Mouse (Mus musculus) CH12.LX (cell line): ENCODE data around the gene Uba52. TPM values are rescaled to one million over a fixed set of nuclear protein-coding genes. Genes with fewer than 3 reads are reported as not detected.

Source experiments
- DNase-seq: peaks from one replicate; pipeline ENCODE4 v3.0.0-alpha.2; 2013; ENCODE audit errors: extremely low read depth
- H3K27ac ChIP-seq: 2 replicates; pipeline ENCODE4 v1.5.1; 2012; ENCODE audit warnings: low read depth, mild to moderate bottlenecking, control low read depth, moderate library complexity; ENCODE audit not compliant: insufficient read depth
- H3K27me3 ChIP-seq: replicated peaks from 2 replicates; pipeline ENCODE3; 2012; ENCODE audit warnings: inconsistent platforms
- H3K36me3 ChIP-seq, 2 experiments: replicated peaks in 1 of 2; 2 replicates each; pipeline versions ENCODE3 to v1.6.1; 2012; ENCODE audit warnings: inconsistent platforms in 1 of 2, low read length in 1 of 2, mild to moderate bottlenecking in 1 of 2, mixed read lengths in 1 of 2, moderate library complexity in 1 of 2; ENCODE audit not compliant: control insufficient read depth in 1 of 2, insufficient read depth in 1 of 2
- H3K4me1 ChIP-seq, 2 experiments: 2 replicates each; pipeline ENCODE4 v1.6.1; 2012; ENCODE audit warnings: inconsistent platforms in 1 of 2, moderate library complexity in 1 of 2; ENCODE audit not compliant: insufficient read depth in 2 of 2, control insufficient read depth in 1 of 2
- H3K4me2 ChIP-seq: 2 replicates; pipeline ENCODE4 v1.6.1; 2012; ENCODE audit warnings: low read depth, mild to moderate bottlenecking, control low read depth; ENCODE audit not compliant: poor library complexity, insufficient read depth, severe bottlenecking
- H3K4me3 ChIP-seq, 3 experiments: fragments of 150-350 bp in 1 of 3; sonication (generic) in 1 of 3; replicated peaks in 1 of 3; 2 replicates each; pipeline versions ENCODE3 to v1.5.1; 2011 to 2012; ENCODE audit warnings: low read depth in 2 of 3, low read length in 2 of 3, mild to moderate bottlenecking in 2 of 3, moderate library complexity in 2 of 3, control low read depth in 1 of 3, improper control_type of control experiment in 1 of 3, inconsistent platforms in 1 of 3, mixed read lengths in 1 of 3; ENCODE audit not compliant: poor library complexity in 1 of 3
- H3K79me2 ChIP-seq: replicated peaks from 2 replicates; pipeline ENCODE4 v1.6.1; 2012; ENCODE audit warnings: mild to moderate bottlenecking, moderate library complexity; ENCODE audit not compliant: control insufficient read depth, poor library complexity, insufficient read depth, severe bottlenecking; ENCODE audit errors: extremely low read depth
- H3K9ac ChIP-seq: 2 replicates; pipeline ENCODE4 v1.6.1; 2012; ENCODE audit warnings: low read depth, mild to moderate bottlenecking, control low read depth, moderate library complexity; ENCODE audit not compliant: insufficient read depth
- H3K9me3 ChIP-seq: replicated peaks from 2 replicates; pipeline ENCODE3; 2012; ENCODE audit warnings: low read length, inconsistent platforms, mixed read lengths
- CTCF ChIP-seq, 2 experiments: IDR thresholded peaks in 1 of 2; conservative IDR thresholded peaks in 1 of 2; 2 replicates each; pipeline ENCODE4 v1.5.1; 2011 to 2012; ENCODE audit warnings: low read depth in 2 of 2, low read length in 2 of 2, improper control_type of control experiment in 1 of 2, inconsistent platforms in 1 of 2, mild to moderate bottlenecking in 1 of 2, moderate library complexity in 1 of 2
- ETS1 ChIP-seq: conservative IDR thresholded peaks from 2 replicates; pipeline ENCODE4 v1.6.1; 2012; ENCODE audit warnings: low read depth, mild to moderate bottlenecking, inconsistent platforms, low read length, improper control_type of control experiment, moderate library complexity
- GABPA ChIP-seq: IDR thresholded peaks from 2 replicates; pipeline ENCODE4 v1.6.1; 2012; ENCODE audit warnings: low read depth, low read length, improper control_type of control experiment, inconsistent platforms; ENCODE audit not compliant: insufficient replicate concordance
- HCFC1 ChIP-seq: IDR thresholded peaks from 2 replicates; pipeline ENCODE4 v1.6.1; 2012; ENCODE audit warnings: low read depth, mild to moderate bottlenecking, inconsistent platforms, low read length, improper control_type of control experiment
- JUND ChIP-seq: conservative IDR thresholded peaks from 2 replicates; pipeline ENCODE4 v1.6.1; 2011; ENCODE audit warnings: low read depth, low read length, improper control_type of control experiment
- MAFK ChIP-seq: IDR thresholded peaks from 2 replicates; pipeline ENCODE4 v1.6.1; 2011; ENCODE audit warnings: low read length, improper control_type of control experiment; ENCODE audit not compliant: insufficient replicate concordance
- MAZ ChIP-seq: IDR thresholded peaks from 2 replicates; pipeline ENCODE4 v1.6.1; 2012; ENCODE audit warnings: low read depth, mild to moderate bottlenecking, inconsistent platforms, low read length, improper control_type of control experiment, moderate library complexity
- MEF2A ChIP-seq: IDR thresholded peaks from 2 replicates; pipeline ENCODE4 v1.6.1; 2014; ENCODE audit warnings: low read depth, mild to moderate bottlenecking, inconsistent platforms, low read length, improper control_type of control experiment, borderline replicate concordance
- NRF1 ChIP-seq: IDR thresholded peaks from 2 replicates; pipeline ENCODE4 v1.6.1; 2014; ENCODE audit warnings: low read depth, mild to moderate bottlenecking, inconsistent platforms, low read length, improper control_type of control experiment, moderate library complexity
- POLR2A ChIP-seq: IDR thresholded peaks from 2 replicates; pipeline ENCODE4 v1.6.1; 2011; ENCODE audit warnings: low read depth, mild to moderate bottlenecking, improper control_type of control experiment, low read length
- RCOR1 ChIP-seq: conservative IDR thresholded peaks from 2 replicates; pipeline ENCODE4 v1.6.1; 2012; ENCODE audit warnings: low read depth, mild to moderate bottlenecking, inconsistent platforms, low read length, improper control_type of control experiment
- USF2 ChIP-seq: conservative IDR thresholded peaks from 2 replicates; pipeline ENCODE4 v1.6.1; 2011; ENCODE audit warnings: low read depth, low read length, improper control_type of control experiment
- ZC3H11A ChIP-seq: IDR thresholded peaks from 2 replicates; pipeline ENCODE4 v1.6.1; 2012; ENCODE audit warnings: low read depth, mild to moderate bottlenecking, inconsistent platforms, low read length, improper control_type of control experiment
- ZMIZ1 ChIP-seq: IDR thresholded peaks from 2 replicates; pipeline ENCODE4 v1.6.1; 2012; ENCODE audit warnings: low read depth, mild to moderate bottlenecking, inconsistent platforms, low read length, improper control_type of control experiment
- ZNF384 ChIP-seq: IDR thresholded peaks from 2 replicates; pipeline ENCODE4 v1.6.1; 2012; ENCODE audit warnings: low read depth, low read length, improper control_type of control experiment, inconsistent platforms
- dilution Hi-C: fragments of 300-500 bp; cut with MboI; formaldehyde crosslinking; loops from 2 replicates; pipeline ENCODE4 v1.14.3; 2020; ENCODE audit warnings: low sequenced_read_pairs; ENCODE audit not compliant: extremely low pct_unique_long_range_greater_than_20kb, extremely low pct_ligation_motif_present
- in situ Hi-C: fragments of 300-500 bp; cut with MboI; formaldehyde crosslinking; loops from 3 replicates; pipeline ENCODE4 v1.14.3; 2019; ENCODE audit warnings: low sequenced_read_pairs, low pct_ligation_motif_present, low pct_unique_long_range_greater_than_20kb, mixed read lengths
- polyA plus RNA-seq: library from polyadenylated mRNA; unstranded; fragments of >175 nt; gene quantifications from 2 replicates; pipeline ENCODE4 v1.2.1, GENCODE M21; 2012; ENCODE audit warnings: low read depth; ENCODE audit not compliant: insufficient read length
- total RNA-seq, 2 experiments: library from RNA; depleted of rRNA; stranded (reverse); fragments of 300-350 nt in 1 of 2; fragments of >200 nt in 1 of 2; gene quantifications; 2 replicates each; pipeline ENCODE4 v1.2.3; 2012 to 2014

Gene Uba52
- total and polyA plus RNA-seq, 3 experiments = 1,181 to 3,341 (median 1,372) TPM

- Histone ChIP-seq H3K4me1 (peaks cover 3 to 35% of the 10 kb centered on the region in 2 experiments; a peak in 2 of 4 replicates), H3K4me3 (no peak overlapping the region), H3K27ac (no peak overlapping the region), H3K9me3 (no peaks in the 10 kb centered on the region), H3K9ac (no peak overlapping the region), H3K27me3 (no peaks in the 10 kb centered on the region), H3K4me2 (no peak overlapping the region), H3K36me3 (peaks cover 0 to 73% of the 10 kb centered on the region in 2 experiments), H3K79me2 (no peaks in the 10 kb centered on the region)
- in situ Hi-C loops (no loop called here), dilution Hi-C loops (no loop called here)
- peak; percentile 45 for DNase-seq
- TF ChIP-seq CTCF (conservative IDR thresholded peaks at IDR 0.05 in 1 of 2, IDR thresholded peaks at IDR 0.05 in 1 of 2; ENCODE audit: low read depth in 2 of 2, low read length in 2 of 2) (peak in 1 of 2 experiments; percentile 47; a peak in 2 of 4 replicates), MAZ (0 out of 2 replicates have a peak, but pooled peaks have one; percentile 49), GABPA (no peak), MAFK (no peak)
Measured at GRCm38 (mm10) chr8:70558334-70558733, 47.7 kb upstream of the Uba52 start.

- no peak overlapping the region for H3K27ac ChIP-seq
- peaks cover 3 to 33% of the 10 kb centered on the region in 2 experiments; a peak in 2 of 4 replicates for H3K4me1 ChIP-seq
- no peaks in the 10 kb centered on the region for H3K9me3 ChIP-seq
- peaks cover 0 to 65% of the 10 kb centered on the region in 2 experiments for H3K36me3 ChIP-seq
- no peak overlapping the region for H3K9ac ChIP-seq
- DNase-seq = no peak
- TF ChIP-seq GABPA (no peak), POLR2A (no peak), MEF2A (no peak), ETS1 (no peak), RCOR1 (no peak), ZMIZ1 (no peak)
- TF ChIP-seq, all 38 proteins: peak for 0
- H3K4me3 ChIP-seq = no peak overlapping the region
- no peaks in the 10 kb centered on the region for H3K27me3 ChIP-seq
- no peak overlapping the region for H3K4me2 ChIP-seq
- no peaks in the 10 kb centered on the region; the same call in 1 of the 2 replicates for H3K79me2 ChIP-seq
- dilution Hi-C loops = no loop called here
- in situ Hi-C loops = no loop called here
Measured at GRCm38 (mm10) chr8:70555079-70555747, 44.6 kb upstream of the Uba52 start.

- DNase-seq = no peak
- Histone ChIP-seq H3K27me3 (no peaks in the 10 kb centered on the region), H3K4me2 (no peak overlapping the region), H3K9me3 (no peaks in the 10 kb centered on the region), H3K4me1 (peaks cover 0 to 21% of the 10 kb centered on the region in 2 experiments; a peak in 2 of 4 replicates), H3K4me3 (no peak overlapping the region)
- in situ Hi-C loops = no loop called here
- dilution Hi-C loops = no loop called here
- TF ChIP-seq HCFC1 = no peak
- TF ChIP-seq POLR2A = no peak
- no peak for TF ChIP-seq ZC3H11A
- no peak for TF ChIP-seq JUND
- no peak for TF ChIP-seq USF2
- TF ChIP-seq MAFK = no peak
- TF ChIP-seq ZNF384 = no peak
- TF ChIP-seq NRF1 = no peak
- TF ChIP-seq, all 38 proteins: peak for 0
- peaks cover 5% of the 10 kb centered on the region; the same call in 1 of the 2 replicates for H3K79me2 ChIP-seq
- peaks cover 0 to 58% of the 10 kb centered on the region in 2 experiments for H3K36me3 ChIP-seq
- no peak overlapping the region for H3K9ac ChIP-seq
- H3K27ac ChIP-seq = no peak overlapping the region
Measured at GRCm38 (mm10) chr8:70553740-70554139, 43.1 kb upstream of the Uba52 start.
